Mouse (Mus musculus): ENCODE measurements at regions not wholly inside any gene's neighbourhood (a gene's known extent, or its start where the extent isn't known, plus 50 kb on each side); places are given as distances from the start of the nearest gene placed in this dataset.

GRCm38 (mm10) chr5:119136916-119137315 is 533.6 kb upstream of the Tbx3 start:
- Histone ChIP-seq H3K9me3 (no peaks in the 10 kb centered on the region), H3K4me3 (no peak overlapping the region), H3K27ac (replicated peaks) (no peak overlapping the region), H3K36me3 (no peaks in the 10 kb centered on the region), H3K9ac (replicated peaks) (no peak overlapping the region), H3K27me3 (0 out of 2 replicates have a peak, but pooled peaks cover 12% of the 10 kb centered on the region), H3K4me2 (replicated peaks) (no peak overlapping the region), H3K4me1 (peaks cover 4% of the 10 kb centered on the region; the same call in 1 of the 2 replicates)
- no peak for ATAC-seq (ENCODE audit: low FRiP score, low read depth)
- WGBS = 85% methylated on average over 8 of the region's 8 CpGs

GRCm38 (mm10) chr5:119137409-119137808 is 533.1 kb upstream of the Tbx3 start:
- ATAC-seq (ENCODE audit: low FRiP score, low read depth) = no peak
- Histone ChIP-seq H3K4me1 (peaks cover 4% of the 10 kb centered on the region; the same call in 1 of the 2 replicates), H3K36me3 (no peaks in the 10 kb centered on the region), H3K9ac (replicated peaks) (no peak overlapping the region), H3K4me3 (no peak overlapping the region), H3K27ac (replicated peaks) (no peak overlapping the region), H3K9me3 (no peaks in the 10 kb centered on the region), H3K4me2 (replicated peaks) (no peak overlapping the region), H3K27me3 (0 out of 2 replicates have a peak, but pooled peaks cover 12% of the 10 kb centered on the region)
- 74% methylated on average over 13 of the region's 13 CpGs for WGBS

GRCm38 (mm10) chr5:119137821-119138221 is 532.6 kb upstream of the Tbx3 start:
- 69% methylated on average over 10 of the region's 10 CpGs for WGBS
- Histone ChIP-seq H3K36me3 (no peaks in the 10 kb centered on the region), H3K9me3 (no peaks in the 10 kb centered on the region), H3K9ac (replicated peaks) (no peak overlapping the region), H3K27me3 (0 out of 2 replicates have a peak, but pooled peaks cover 12% of the 10 kb centered on the region), H3K4me1 (peaks cover 4% of the 10 kb centered on the region; the same call in 1 of the 2 replicates), H3K4me2 (replicated peaks) (no peak overlapping the region), H3K27ac (replicated peaks) (no peak overlapping the region), H3K4me3 (no peak overlapping the region)
- no peak for ATAC-seq (ENCODE audit: low FRiP score, low read depth)

GRCm38 (mm10) chr5:119138293-119138692 is 532.2 kb upstream of the Tbx3 start:
- no peak overlapping the region for H3K4me3 ChIP-seq
- H3K9ac ChIP-seq (replicated peaks) = no peak overlapping the region
- H3K4me2 ChIP-seq (replicated peaks) = no peak overlapping the region
- no peak overlapping the region for H3K27ac ChIP-seq (replicated peaks)
- H3K9me3 ChIP-seq = no peaks in the 10 kb centered on the region
- no peaks in the 10 kb centered on the region for H3K36me3 ChIP-seq
- H3K4me1 ChIP-seq = peaks cover 4% of the 10 kb centered on the region; the same call in 1 of the 2 replicates
- WGBS = 26% methylated on average over 14 of the region's 14 CpGs
- no peak for ATAC-seq (ENCODE audit: low FRiP score, low read depth)
- H3K27me3 ChIP-seq = 0 out of 2 replicates have a peak, but pooled peaks cover 12% of the 10 kb centered on the region

- no peaks in the 10 kb centered on the region for H3K9me3 ChIP-seq
- no peak overlapping the region for H3K27ac ChIP-seq (replicated peaks)
- no peak overlapping the region for H3K4me2 ChIP-seq (replicated peaks)
- no peak overlapping the region for H3K9ac ChIP-seq (replicated peaks)
- H3K4me3 ChIP-seq = no peak overlapping the region
- WGBS = 25% methylated on average over 7 of the region's 7 CpGs
- no peaks in the 10 kb centered on the region for H3K36me3 ChIP-seq
- 0 out of 2 replicates have a peak, but pooled peaks cover 12% of the 10 kb centered on the region for H3K27me3 ChIP-seq
- peaks cover 4% of the 10 kb centered on the region; the same call in 1 of the 2 replicates for H3K4me1 ChIP-seq
- no peak for ATAC-seq (ENCODE audit: low FRiP score, low read depth)
These were observed 531.1 kb upstream of the Tbx3 start for GRCm38 (mm10) chr5:119139336-119139735.

- ATAC-seq (ENCODE audit: low FRiP score, low read depth) = no peak
- WGBS = 77% methylated on average over 6 of the region's 6 CpGs
These were observed 530.7 kb upstream of the Tbx3 start for GRCm38 (mm10) chr5:119139816-119140215.

GRCm38 (mm10) chr5:119143411-119143810 is 527.1 kb upstream of the Tbx3 start:
- 0 out of 2 replicates have a peak, but pooled peaks cover 5% of the 10 kb centered on the region for H3K27me3 ChIP-seq
- H3K27ac ChIP-seq (replicated peaks) = no peak overlapping the region
- peaks cover 4% of the 10 kb centered on the region; the same call in 1 of the 2 replicates for H3K4me1 ChIP-seq
- peaks cover 4% of the 10 kb centered on the region for H3K9me3 ChIP-seq
- H3K4me2 ChIP-seq (replicated peaks) = no peak overlapping the region
- no peak overlapping the region for H3K9ac ChIP-seq (replicated peaks)
- no peak for ATAC-seq (ENCODE audit: low FRiP score, low read depth)
- H3K36me3 ChIP-seq = no peaks in the 10 kb centered on the region
- 40% methylated on average over 8 of the region's 8 CpGs for WGBS
- no peak overlapping the region for H3K4me3 ChIP-seq

More at GRCm38 (mm10) chr5:119139816-119140215, 530.7 kb upstream of the Tbx3 start:
- Histone ChIP-seq H3K4me1 (peaks cover 4% of the 10 kb centered on the region; the same call in 1 of the 2 replicates), H3K27me3 (0 out of 2 replicates have a peak, but pooled peaks cover 12% of the 10 kb centered on the region), H3K27ac (replicated peaks) (no peak overlapping the region), H3K9ac (replicated peaks) (no peak overlapping the region), H3K4me2 (replicated peaks) (no peak overlapping the region), H3K36me3 (no peaks in the 10 kb centered on the region), H3K4me3 (no peak overlapping the region), H3K9me3 (no peaks in the 10 kb centered on the region)

- Histone ChIP-seq H3K4me1 (no peaks in the 10 kb centered on the region), H3K4me2 (replicated peaks) (no peak overlapping the region), H3K36me3 (no peaks in the 10 kb centered on the region), H3K9me3 (peaks cover 4% of the 10 kb centered on the region), H3K27me3 (no peaks in the 10 kb centered on the region), H3K9ac (replicated peaks) (no peak overlapping the region), H3K4me3 (no peak overlapping the region), H3K27ac (replicated peaks) (no peak overlapping the region)
- 84% methylated on average over 25 of the region's 25 CpGs for WGBS
- no peak for ATAC-seq (ENCODE audit: low FRiP score, low read depth)
These were observed 520.9 kb upstream of the Tbx3 start for GRCm38 (mm10) chr5:119149389-119150185.

GRCm38 (mm10) chr5:119153086-119153485 is 517.4 kb upstream of the Tbx3 start:
- Histone ChIP-seq H3K4me1 (no peaks in the 10 kb centered on the region), H3K9ac (replicated peaks) (no peak overlapping the region), H3K4me3 (no peak overlapping the region), H3K9me3 (0 out of 2 replicates have a peak, but pooled peaks cover 5% of the 10 kb centered on the region), H3K4me2 (replicated peaks) (no peak overlapping the region), H3K27ac (replicated peaks) (no peak overlapping the region), H3K27me3 (no peaks in the 10 kb centered on the region), H3K36me3 (no peaks in the 10 kb centered on the region)
- WGBS = 91% methylated on average over 5 of the region's 5 CpGs
- no peak for ATAC-seq (ENCODE audit: low FRiP score, low read depth)

GRCm38 (mm10) chr5:119156638-119157037 is 513.8 kb upstream of the Tbx3 start:
- Histone ChIP-seq H3K36me3 (no peaks in the 10 kb centered on the region), H3K4me2 (replicated peaks) (no peak overlapping the region), H3K4me1 (no peaks in the 10 kb centered on the region), H3K9me3 (0 out of 2 replicates have a peak, but pooled peaks cover 5% of the 10 kb centered on the region), H3K4me3 (no peak overlapping the region), H3K27me3 (no peaks in the 10 kb centered on the region), H3K9ac (replicated peaks) (no peak overlapping the region), H3K27ac (replicated peaks) (no peak overlapping the region)
- ATAC-seq (ENCODE audit: low FRiP score, low read depth) = no peak
- WGBS = 89% methylated on average over 6 of the region's 6 CpGs

- 79% methylated on average over 4 of the region's 4 CpGs for WGBS
- Histone ChIP-seq H3K9ac (replicated peaks) (no peak overlapping the region), H3K36me3 (no peaks in the 10 kb centered on the region), H3K9me3 (0 out of 2 replicates have a peak, but pooled peaks cover 5% of the 10 kb centered on the region), H3K4me1 (no peaks in the 10 kb centered on the region), H3K27ac (replicated peaks) (no peak overlapping the region), H3K4me3 (no peak overlapping the region), H3K27me3 (no peaks in the 10 kb centered on the region), H3K4me2 (replicated peaks) (no peak overlapping the region)
- ATAC-seq (ENCODE audit: low FRiP score, low read depth) = no peak
These were observed 512.3 kb upstream of the Tbx3 start for GRCm38 (mm10) chr5:119158171-119158570.

GRCm38 (mm10) chr5:119162132-119162675 is 508.3 kb upstream of the Tbx3 start:
- Histone ChIP-seq H3K4me1 (no peaks in the 10 kb centered on the region), H3K9ac (replicated peaks) (no peak overlapping the region), H3K9me3 (no peaks in the 10 kb centered on the region), H3K4me2 (replicated peaks) (no peak overlapping the region), H3K27me3 (no peaks in the 10 kb centered on the region), H3K36me3 (no peaks in the 10 kb centered on the region), H3K4me3 (no peak overlapping the region), H3K27ac (replicated peaks) (no peak overlapping the region)
- ATAC-seq (ENCODE audit: low FRiP score, low read depth) = no peak
- WGBS = 85% methylated on average over 13 of the region's 13 CpGs

Data from midbrain, embryonic 12.5 days (tissue).